Mouse (Mus musculus) R1 (cell line): Measurements from ENCODE around the gene Agbl4.

Experiments used
- DNase-seq: peaks from one replicate; pipeline ENCODE4 v3.0.0-alpha.2; 2018; ENCODE audit warnings: low read depth, low spot score

The Agbl4 gene

DNA sequence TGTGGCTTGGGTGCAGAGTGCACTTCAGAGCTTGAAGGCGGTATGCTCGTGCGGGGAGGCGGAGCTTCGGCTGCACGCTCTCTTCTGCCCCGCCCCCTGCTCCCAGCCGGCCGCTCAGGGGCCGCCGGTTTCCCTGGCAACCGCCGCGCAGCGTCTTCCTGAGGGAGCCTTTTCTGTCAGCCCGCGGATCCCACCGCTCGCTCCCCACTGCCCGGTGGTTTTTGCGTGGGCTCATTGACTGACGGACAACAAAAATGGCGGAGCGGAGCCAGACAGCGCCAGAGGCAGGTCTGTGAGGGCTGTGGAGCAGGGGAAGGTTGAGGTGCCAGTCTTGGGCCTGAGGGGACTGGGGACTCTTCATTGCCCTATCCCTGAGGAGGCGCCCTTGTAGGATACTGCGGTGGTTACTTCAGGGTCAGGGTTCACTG lies at the start of gene Agbl4:
Gene Agbl4, plus strand, starts transcription at position 44 of the 428 bp plus-strand sequence.
- DNase-seq = peak; percentile 83

DNA sequence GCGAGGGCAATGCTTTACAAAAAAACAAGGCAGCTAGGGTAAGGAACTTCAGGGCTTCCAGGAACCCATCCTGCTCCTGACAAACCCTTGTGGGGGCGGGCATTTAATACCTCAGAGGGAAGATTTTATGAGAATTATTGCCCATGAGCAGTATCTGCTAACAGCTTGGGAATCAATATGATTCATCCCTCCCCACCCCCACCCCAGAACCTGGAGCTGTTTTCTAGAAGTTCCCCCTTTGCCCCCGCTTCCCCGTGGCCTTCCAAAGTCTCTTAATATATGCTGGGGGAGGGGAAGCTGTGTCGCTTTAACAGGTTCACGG lies 46.6 kb upstream of the Agbl4 start:
- no peak for DNase-seq

DNA sequence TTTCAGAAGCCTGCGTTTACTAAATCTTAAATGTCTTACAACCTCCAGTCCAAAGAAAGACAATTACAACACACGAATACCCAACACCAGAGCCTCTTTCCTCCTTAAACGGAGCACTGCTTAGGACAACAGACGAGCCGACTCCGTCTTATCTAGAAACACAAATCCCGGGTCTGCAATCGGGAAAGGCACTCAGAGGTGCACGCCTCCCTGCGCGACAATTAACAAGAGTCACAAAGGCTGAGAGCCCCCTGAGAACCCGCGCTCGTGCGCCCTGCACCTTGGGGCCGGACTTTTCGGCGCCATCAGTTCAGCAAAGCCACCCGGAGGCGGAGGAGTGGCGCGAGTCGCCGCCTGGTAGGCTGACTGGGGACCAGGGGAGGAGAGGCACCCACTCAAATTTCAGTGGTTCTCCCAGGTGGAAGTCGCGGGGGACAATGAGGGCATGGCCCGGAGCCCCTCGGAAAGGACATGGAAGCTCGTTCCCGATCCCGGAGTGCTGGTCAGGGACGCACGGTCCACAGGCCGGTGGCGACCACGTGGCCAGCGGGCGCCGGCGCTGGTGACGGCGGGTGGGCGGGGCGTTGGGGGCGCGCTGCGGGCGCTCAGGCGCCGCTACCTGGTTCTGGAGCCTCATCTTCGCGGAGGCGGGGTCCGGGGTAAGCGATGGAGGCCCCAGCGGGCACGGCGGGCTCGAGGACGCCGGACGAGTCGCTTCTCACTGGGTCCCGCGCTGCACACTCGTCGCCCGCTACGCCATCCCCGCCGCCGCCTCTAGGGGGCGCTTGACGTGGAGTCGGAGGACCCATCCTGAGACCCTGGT lies 46.1 kb upstream of the Agbl4 start, which contains the start of gene Elavl4:
Gene Elavl4, minus strand, starts transcription at position 732 of the 823 bp plus-strand sequence.
- peak; percentile 75 for DNase-seq

DNA sequence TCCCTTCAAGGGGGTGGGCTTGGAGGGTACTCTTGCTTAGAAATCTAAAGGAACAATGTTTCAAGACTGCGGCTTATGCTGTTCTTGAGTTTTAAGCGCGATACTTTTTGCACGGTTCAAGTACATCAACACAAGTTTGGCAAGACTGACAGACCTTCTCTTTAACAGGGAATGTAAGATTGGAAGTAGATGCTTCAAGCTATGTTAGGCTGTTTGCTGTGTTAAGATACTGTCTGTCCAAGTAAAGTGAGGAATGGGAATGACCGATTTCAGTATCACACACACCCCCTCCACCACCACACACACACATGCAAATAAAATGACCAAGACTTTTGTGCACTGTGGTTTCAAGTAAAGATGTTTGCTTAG lies 45.5 kb upstream of the Agbl4 start:
- no peak for DNase-seq

DNA sequence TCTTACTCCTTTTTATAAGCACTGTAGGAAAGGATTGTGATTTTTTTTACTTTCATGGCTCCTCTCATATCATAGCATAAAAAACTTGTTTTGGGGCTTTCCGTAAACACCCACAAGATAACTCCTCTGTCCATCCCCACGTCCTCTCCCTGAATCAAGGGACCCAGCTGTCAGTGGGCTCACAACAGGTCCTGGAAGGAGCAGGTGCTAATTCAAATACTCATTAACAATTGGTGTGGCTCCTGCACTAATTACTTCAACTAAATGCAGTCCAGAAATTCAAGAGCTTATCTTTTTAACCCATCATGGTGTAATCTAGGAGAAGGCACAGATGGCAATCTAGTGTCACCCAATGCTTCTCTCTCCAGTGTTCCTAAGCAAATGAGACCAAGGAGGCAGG lies 36.9 kb upstream of the Agbl4 start:
- DNase-seq = no peak

DNA sequence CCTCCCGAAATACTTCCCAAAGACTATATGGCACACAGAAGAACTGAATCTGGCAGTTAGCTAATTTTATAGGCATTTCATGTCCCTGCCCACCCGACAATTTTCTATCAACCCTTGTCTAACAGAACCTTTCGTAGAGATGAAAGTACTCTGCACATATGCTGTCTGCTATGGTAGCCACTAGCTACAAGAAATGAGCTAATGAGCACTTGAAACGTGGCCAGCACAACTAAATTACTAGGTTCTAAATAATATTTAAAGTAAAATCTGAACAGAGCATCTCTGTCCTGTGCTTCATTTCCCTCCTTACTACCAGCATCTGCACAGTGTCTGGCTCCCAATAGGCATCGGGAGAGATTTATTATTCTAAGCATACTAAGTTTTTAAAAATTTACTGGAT lies 1.2 kb upstream of the Agbl4 start:
- no peak for DNase-seq

DNA sequence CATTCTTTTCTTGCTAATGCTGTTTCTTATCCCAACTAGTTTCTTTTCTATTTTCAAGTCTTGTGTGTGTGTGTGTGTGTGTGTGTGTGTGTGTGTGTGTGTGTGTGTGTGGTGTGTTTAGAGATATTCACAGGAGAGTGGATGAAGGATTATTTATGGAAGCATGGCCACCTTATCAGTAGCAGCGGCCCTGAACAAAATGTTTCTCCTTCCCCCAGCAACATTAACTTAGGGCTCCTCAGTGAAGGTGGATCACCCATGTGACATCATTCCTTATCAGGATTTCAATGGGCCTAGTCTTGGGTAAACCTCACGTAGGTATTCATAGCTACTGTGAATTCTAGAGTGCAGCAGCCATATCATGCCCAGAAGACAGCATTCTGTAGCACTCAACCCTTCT lies 22.8 kb downstream of the Agbl4 start:
- DNase-seq = no peak

DNA sequence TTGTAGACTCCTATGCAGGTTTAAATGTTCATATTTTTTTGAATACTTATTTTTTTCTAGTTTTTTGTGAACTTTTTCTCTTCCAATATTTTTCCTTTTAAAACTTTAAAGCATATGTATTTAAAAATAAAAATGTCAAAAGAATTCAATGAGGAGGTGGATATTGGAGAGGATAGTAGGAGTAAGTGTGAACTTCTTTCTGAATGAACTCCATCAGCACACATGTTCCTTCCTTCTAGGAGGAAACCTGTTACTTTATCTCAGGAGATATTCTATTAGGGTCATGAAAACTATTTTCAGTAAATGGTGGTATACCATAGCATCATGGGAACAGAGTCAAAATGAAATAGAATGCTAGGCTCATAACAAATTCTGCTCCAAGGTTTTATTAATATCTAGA lies 30.2 kb downstream of the Agbl4 start:
- DNase-seq = no peak

DNA sequence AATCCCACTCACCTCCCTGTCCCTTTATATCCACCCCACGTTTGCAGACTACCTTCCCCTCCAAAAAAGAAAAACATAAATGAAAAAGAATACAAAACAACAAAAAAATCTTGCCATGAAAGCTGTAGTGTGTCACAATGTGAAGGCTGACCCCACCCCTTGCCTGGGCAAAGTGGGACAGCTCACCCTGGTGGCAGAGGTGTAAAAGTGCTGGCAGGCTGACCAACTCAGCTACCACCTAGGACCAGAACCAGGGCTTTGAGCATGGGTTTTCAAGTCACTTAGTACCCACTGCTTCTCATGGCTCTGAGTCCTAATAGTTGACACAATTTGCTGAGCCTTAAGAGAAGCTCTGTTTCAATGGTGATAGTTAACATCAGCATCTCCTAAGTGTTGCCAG lies 96.9 kb downstream of the Agbl4 start:
- DNase-seq = peak; percentile 54

DNA sequence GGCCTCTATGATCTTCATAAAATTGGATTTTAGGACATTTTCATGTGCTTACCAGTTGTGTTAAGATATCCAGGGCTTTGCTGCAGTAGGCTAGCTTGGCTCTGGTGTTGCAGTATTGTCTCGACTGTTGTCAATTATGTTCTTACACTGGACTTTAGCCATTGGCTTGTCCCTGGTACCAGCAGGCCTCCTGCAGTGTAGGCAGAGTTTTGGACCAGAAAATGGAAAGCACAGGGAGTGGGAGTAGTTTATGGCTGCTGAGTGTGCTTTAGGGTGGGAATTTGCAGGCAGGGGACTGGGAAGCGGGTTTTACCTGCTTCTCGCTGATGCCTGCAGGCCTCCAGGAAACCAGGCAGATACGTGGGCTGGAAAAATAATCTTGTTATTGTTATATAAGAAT lies 132.3 kb downstream of the Agbl4 start:
- DNase-seq = no peak

DNA sequence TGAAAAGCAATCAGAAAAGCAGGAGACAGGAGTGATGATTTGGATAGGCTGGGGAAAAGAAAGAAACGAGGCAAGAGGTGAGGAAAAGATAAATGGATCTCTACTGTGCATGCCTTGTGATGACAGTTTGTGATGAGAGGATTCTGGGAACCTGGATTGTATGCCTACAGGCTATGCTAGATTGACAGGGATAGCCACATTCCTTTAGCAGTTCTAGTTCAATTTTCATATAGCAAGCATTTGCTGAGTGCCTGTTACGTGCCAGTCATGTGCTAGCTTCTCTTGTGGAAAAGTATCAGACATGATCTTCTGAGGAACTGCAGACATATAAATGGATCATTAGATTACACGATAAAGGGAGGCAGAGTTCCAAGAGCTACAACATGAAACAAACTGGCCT lies 151.8 kb downstream of the Agbl4 start:
- no peak for DNase-seq

DNA sequence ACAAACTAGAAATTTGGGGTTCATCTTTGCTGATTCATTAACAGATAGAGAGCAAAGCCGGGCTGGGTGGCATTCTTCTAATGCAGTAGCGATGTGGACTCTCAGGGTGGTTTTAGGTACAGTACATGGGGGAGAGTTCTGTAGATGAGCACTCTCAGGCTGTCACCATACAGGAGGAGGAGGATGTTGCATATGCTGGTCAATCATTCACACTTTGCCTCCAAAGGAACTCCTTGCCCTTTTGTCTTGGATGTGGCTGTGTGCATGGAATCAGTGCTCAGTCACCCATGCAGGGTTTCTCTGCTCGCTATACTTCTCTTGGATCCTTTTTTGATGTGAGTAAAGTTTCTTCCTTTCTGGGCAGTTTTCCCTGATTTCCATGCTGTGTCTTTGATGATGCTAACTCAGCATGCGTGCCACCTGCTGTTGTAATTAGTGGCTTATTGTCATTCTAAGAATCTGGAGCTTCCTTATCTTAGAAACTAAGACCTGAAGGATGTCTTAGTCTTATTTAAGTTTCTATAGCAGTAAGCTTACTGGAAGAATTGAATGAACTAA lies 200.3 kb downstream of the Agbl4 start:
- DNase-seq = peak; percentile 53

DNA sequence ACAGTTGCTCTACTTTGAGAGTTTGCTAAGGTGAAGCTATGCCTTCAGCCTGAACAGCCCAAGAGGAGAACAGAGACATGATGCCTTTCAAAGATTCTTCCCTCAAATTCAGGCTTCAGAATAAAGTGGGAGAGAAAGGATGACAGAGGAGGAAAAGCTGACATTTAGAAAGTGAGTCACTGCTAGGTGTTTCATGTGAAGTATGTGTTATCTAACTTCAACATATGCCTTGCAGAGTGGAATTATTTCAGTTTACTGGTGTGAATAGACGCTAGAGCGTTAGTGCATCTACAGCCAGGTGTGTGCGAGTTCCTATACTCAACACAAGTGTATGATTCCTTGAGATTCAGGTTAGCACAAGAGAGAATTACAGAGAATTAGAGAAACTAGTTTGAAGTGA lies 244.0 kb downstream of the Agbl4 start:
- DNase-seq = no peak

DNA sequence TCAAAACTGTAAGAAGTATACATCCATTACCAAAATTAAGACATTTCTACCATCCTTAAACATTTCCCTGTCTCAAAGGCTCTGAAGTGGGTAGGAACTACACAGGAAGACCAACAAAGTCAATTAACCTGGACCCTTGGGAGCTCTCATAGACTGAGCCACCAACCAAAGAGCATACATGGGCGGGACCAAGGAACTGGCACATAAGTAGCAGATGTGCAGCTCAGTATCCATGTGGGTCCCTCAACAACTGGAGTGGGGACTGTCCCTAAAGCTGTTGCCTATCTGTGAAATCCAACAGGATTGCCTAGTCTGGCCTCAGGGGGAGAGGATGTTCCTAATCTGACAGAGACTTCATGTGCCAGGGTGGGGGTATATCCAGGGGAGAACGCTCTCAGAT lies 265.5 kb downstream of the Agbl4 start:
- no peak for DNase-seq

DNA sequence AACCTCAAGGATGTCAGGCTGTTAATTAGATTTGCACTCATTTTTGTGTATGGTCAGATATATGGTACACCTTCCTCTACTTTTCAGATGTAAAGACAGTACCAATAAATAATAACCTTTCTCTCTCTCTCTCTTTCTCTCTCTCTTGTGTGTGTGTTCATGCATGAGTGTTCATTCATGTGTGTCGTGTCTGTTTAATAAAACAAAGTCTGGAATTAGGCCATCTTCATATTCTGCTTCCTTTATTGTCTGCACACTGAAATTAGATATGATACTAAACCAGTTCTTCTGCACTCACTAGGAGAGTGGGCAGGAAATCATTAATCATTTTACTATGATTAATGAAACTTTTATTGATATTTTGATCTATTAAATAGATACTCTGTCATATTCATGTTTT lies 276.7 kb downstream of the Agbl4 start:
- no peak for DNase-seq

DNA sequence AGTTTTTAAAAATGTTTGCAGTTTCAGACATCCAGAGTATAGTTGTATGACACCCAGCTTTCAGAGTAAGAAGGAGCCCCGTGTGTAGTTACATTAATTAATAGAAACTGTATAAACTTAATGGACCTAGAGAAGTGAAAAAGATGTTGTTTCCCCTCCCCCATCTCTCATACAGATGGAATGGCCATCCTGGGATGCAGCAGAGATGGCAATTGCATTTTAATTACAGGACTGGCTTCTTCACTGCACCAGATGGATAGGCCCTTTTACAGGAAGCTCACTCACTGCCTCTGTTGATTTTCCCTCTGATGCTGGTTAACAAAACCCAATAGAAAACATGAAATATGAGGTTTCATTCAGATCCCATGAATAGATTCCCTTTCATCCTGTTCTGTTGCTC lies 337.7 kb downstream of the Agbl4 start:
- DNase-seq = no peak

DNA sequence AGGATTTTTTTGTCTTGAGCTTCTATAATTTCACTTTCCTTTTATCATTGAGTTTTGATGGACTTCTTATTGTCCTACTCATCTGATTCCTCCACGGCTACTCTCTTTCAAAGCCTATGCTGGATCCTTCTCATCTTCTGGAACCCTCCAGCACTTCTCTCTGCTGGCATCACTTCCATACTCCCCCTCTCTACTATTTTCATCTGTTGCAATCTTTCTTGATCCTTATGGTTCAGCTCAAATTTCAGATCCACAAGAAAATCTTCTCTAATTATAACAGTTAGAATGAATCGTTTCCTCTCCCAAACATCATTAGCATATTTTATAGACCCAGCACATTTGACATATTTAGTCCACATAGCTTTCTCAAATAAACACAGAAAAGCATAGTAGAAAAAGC lies 360.5 kb downstream of the Agbl4 start:
- no peak for DNase-seq

DNA sequence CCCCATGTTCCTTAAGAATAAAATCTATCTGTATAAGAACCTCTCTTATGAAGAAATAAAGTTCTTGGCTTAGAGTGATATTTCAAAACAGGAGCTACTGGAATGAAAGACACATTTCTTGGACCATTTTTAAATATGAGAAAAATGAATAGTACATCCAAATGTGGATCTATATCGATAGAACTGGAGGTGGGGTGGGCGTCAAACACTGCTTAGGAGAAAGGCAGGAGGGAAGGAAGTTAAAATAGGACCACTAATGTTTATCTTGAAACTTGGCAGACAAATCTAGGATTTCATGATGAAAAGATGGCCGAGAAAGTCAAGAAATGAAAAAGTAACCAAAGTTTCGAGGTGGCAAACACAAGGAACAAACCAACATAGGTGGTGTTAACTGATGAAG lies 391.1 kb downstream of the Agbl4 start:
- DNase-seq = no peak

DNA sequence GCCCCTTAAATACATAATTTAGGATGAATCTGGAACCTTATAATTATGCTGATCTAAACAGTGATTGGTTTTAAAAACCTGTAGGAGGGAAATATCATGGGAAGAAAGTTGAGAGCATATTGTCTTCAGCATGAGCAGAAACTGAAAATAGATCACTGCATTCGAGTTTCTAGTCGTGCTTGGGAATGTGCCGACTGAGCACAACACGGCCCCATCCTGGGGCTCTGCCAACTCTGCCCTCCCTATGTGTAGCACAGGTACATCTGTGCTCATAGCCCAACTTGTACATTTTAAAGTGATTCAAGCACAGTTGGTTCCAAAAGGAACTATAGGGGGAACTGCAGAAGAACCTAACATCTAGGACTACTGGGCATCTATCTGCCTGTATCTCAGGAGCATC lies 402.4 kb downstream of the Agbl4 start:
- no peak for DNase-seq

DNA sequence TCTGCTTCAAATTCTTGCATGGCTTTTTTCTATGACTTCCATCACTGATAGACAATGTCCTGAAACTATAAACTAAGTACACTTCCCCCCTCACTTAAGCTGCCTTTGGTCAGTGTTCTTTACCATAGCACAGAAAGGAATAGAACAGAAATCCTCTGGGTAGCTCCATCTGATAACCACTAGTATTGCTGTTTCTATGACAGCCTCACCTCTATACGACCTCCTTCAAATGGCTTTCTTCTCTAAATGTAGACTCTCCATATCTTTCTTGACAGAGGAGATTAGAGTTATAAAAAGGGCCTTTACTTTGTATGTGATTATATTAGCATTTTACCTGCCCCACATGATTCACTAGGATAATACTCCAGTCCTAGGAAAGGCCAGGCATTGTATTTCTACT lies 413.5 kb downstream of the Agbl4 start:
- DNase-seq = no peak

DNA sequence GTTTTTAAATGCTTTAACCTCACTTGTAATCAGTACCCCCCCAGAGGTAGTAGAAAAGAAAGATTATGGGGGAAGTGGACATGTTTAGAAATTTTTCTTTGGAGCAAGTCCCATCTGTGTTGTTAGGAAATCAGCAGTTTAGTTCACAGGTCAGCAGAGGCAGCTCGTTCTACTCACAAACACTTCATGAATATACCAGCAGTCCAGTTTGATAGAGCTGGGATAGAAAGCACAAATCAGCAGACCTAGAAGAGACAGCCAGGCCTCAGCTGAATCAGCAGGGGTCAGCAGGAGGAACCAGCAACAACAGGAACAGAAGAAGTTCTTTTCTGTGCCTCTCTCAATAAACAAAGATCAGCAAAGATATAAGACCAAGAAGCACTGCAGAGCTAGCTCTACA lies 435.3 kb downstream of the Agbl4 start:
- no peak for DNase-seq

DNA sequence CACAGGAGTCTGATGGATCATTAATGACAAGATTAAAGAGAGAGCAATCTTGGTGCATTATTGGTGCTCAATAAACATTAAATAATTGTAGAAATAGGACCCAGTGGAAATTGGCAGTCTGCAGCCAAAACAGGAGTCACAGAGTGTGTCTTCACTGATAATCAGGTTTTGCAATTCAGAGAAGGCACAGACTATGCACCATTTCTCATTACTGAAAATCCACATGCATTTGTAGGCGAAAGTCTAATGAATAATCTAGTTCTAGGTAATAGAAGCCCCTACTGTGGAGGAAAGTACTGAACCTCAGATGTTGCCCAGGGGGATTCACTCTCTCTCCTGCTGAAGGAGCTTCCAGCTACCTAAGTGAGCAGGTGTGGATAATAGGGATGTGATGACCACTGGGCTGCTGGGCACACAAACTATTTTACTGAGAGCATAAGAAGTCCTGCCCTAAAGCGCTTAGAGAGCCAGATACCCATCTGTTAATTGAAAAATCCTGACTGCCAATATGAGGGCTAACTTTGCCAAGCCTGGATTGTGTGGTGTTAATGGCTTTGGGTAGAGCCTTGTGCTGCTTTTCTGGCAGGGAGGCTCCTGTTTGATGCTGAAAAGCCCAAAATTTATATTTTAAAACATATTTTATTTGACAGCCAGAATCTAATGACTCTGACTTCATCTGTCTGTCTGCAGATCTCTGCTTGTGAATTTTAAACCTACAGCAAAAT lies 482.4 kb downstream of the Agbl4 start:
- DNase-seq = no peak

DNA sequence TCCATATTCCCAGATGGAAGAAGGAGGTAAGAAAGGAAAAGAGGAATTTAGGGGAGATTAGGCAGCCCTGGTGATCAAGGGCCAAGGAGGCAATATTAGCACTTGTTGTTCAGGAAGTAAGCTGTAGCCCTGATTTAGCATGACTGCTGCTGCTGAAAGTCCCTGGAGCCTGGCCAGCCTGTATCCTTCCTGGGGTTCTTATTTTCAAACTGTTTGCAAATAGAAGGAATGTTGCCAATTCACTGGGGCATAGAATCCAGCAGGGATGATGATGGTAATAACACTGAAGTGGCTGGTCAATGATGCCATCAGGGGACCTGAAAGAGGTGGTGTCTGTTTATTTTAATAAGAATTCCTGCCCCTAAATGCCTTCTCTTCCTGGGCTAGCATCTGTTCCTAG lies 518.6 kb downstream of the Agbl4 start:
- DNase-seq = no peak
